Mouse (Mus musculus) left cerebral cortex, postnatal 4 days (tissue): ENCODE data around the gene Pprc1. TPM values are rescaled to one million over a fixed set of nuclear protein-coding genes. Genes with fewer than 3 reads are reported as not detected.

ENCODE experiments used
- DNase-seq: peaks from one replicate; pipeline ENCODE4 v3.0.0-alpha.2; 2022
- intact Hi-C: fragments of 180-260 bp; cut with DNase I; formaldehyde crosslinking; loops from one replicate; pipeline ENCODE4 v1.15.1; 2025
- total RNA-seq, 2 experiments: library from RNA; stranded (reverse); gene quantifications; 2 replicates each; pipeline ENCODE4 v1.2.3; 2021

Pprc1 gene
- total RNA-seq, 2 experiments from 2014 or later = 42.9 to 46.7 TPM

DNA sequence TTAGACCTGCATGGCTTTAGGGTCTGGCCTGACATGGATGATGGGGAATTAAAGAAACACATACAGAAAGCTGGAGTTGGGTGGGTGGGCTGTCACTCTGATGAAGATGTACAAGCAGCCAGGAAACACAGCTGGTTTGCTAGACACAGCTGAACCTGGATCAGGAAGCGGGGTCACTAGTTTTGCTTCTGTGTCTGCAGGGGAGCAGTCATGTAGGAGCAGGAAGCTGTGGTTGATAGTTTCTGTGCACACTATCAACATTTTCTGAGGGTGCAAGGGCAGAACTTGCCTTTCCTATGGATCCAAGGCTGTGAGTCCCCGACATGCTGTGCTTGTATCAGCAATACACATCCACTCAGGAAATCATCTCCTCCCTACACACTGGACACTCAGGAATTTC lies 5.8 kb downstream of the Pprc1 start:
- intact Hi-C loops = no loop called here
- no peak for DNase-seq

DNA sequence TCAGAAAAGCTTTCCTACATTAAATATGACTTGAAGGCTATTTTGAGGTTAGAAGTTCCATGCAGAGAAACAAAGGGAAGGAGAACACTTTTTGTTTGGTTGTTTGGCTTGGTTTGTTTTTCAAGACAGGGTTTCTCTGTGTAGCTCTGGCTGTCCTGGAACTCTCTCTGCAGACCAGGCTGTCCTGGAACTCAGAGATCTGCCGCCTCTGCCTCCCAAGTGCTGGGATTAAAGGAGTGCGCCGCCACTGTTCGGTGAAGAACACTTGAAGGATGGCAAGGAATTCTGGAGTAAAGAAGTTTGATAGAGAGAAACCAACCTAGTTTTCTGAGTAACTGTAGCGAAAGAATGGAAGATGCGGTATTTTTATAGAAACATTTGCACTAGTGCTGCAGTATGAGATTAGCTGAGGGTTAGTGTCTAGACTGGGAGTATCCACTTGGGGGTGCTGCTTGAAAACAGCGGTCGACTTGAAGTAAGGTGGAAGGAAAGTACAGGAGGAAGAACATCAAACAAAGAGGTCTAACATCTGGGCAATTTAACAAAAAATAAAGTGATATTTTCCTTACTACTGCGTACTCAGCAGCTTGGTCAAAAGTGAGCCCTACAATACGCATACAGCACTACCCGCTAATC lies 11.2 kb downstream of the Pprc1 start:
- intact Hi-C loops = no loop called here
- DNase-seq = peak; percentile 37

DNA sequence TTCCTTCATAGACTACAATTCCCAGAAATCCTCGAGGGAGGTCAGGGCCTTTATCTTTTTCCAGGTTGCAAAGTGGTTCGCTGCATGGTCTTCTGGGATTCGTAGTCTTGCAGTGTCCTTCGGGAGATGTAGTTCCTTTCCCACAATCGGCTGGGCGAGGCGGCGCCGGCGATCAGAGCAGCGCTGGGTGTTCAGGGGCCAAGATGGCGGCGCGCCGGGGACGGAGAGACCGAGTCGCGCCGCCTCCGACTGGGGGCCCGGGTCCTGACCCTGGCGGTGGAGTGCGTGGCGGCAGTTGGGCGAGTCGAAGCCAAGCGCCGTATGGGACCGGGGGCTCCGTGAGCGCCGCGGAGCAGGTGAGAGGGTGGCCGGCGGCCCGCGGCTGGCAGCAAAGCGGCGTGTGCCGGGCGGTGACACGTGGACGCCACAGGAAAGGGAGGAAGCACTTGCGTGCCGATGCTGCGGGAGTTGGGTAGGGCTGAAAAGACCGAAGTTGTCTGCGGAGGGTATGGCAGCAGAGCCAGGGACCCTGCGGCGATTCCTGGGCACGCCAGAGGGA lies 11.8 kb downstream of the Pprc1 start:
- DNase-seq = peak; percentile 94

DNA sequence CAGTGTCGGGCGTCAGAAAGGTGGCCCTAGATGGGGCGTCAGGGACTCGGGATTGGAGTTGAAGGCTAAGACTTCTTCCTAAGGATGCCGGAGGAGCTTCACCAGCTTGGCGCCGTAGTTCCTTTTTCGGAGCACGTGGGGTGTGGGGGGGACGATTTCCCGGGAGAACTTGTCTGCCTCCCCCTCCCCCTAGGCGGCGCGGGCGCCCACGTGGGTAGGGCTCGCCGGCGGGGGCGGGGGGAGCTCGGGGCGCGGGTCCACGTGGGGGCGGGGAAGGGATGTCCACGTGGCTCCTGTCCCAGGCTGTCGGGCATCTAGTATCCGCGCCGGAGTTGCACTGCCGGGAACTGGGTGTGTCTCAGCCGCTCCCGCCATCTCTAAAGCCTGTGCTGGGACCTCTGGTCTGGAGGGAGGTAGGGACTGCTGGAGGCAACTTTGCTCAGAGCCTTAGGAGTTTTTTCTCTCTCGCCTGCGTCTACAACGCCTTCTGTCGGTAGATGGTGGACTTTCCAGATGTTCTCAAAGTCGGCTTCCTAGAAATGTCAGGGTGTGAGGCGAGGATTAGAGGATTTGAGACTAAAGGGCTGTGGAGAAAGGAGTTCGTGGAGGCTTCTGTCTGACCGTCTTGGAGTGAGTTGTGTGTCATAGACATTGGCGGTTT lies 12.4 kb downstream of the Pprc1 start:
- intact Hi-C loops = no loop called here
- DNase-seq = peak; percentile 83

More for the DNA sequence above, 11.8 kb downstream of the Pprc1 start:
- intact Hi-C loops = no loop called here

DNA sequence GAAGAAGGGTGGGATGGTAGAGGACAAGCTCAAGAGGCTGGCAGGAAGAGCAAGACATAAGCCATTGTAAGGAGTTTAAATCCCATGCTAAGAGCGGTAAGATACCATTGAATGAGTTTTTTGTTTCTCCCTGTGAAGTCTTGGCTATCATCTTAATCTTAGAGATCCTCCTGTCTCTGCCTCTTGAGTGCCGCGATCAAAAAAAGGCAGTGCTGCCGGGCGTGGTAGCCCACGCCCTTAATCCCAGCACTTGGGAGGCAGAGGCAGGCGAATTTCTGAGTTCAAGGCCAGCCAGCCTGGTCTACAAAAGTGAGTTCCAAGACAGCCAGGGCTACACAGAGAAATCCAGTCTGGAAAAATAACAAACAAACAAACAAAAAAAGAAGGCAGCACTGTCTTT lies 13.8 kb downstream of the Pprc1 start:
- DNase-seq = no peak
- intact Hi-C loops = no loop called here

DNA sequence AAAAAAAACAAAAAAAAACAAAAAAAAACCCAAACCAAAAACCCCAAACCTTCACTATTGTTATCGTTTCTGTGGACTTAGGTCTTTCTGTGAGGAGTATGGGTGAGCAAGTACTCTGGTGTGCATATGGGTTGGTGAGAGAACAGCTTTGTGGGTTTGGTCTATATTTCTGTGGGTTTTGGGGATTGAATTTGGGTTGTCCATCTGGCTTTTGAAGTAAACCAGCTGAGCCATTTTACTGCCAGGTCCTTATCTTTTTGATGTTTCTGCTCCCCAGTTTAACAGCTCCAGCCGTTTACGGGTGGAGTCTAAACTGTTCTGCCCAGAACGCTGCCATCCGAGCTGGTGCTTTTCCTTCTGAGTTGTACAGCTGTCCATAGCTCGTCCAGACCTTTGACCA lies 16.2 kb downstream of the Pprc1 start:
- intact Hi-C loops = no loop called here

DNA sequence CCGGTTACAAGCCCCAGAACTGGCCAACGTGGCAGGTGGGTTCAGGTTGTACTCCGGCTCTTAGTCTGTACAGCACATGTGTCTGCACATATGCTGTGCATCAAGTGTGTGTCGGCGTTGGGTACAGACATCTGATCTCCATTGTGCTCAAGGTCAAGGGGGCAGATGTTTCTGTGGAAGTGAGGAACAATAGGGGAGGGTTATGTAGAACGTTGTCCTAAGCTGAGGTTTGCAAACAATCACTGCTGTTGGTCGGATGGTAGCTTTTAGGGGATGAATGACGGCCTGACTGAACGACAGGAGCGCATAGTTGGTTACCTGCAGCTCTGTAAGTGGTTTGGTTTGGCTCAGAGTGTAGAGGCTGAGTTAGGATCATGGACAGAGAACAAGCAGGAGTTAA lies 23.4 kb downstream of the Pprc1 start:
- intact Hi-C loops = no loop called here
- DNase-seq = no peak

More for the DNA sequence above, 16.2 kb downstream of the Pprc1 start:
- DNase-seq = no peak

DNA sequence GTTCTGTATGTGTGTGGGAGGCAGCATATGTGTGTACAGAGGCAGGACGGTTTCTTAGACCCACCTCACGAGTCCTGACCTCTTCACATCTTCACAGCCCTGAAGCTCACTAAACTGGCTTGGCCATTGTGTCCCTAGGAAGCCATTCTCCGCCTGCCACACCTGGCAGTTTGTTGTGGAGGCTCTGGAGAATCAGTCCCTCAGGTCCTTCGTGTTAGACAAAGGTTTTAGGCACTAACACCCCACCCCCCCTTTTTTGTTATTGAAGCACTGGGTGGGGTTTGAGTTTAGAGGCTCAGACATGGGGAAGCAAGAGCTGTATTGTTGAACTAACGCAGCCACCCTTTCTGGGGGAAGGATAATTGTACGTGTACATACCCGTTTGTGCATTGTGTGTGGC lies 28.6 kb downstream of the Pprc1 start:
- DNase-seq = no peak
- intact Hi-C loops = no loop called here

DNA sequence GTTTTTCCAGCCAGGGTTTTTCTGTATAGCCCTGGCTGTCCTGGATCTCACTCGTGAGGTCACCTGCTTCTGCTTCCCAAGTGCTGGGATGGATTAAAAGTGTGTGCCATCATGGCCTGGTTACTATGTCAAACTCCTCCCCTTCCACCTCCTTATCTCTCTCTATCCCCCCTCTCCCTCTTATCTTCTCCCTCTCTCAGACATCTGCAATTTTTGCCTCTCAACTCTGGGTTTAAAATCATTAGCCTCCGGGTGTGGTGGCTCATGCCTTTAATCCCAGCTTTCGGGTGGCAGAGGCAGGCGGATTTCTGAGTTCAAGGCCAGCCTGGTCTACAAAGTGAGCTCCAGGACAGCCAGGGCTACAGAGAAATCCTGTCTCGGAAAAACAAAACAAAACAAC lies 29.6 kb downstream of the Pprc1 start:
- intact Hi-C loops = no loop called here
- DNase-seq = no peak

DNA sequence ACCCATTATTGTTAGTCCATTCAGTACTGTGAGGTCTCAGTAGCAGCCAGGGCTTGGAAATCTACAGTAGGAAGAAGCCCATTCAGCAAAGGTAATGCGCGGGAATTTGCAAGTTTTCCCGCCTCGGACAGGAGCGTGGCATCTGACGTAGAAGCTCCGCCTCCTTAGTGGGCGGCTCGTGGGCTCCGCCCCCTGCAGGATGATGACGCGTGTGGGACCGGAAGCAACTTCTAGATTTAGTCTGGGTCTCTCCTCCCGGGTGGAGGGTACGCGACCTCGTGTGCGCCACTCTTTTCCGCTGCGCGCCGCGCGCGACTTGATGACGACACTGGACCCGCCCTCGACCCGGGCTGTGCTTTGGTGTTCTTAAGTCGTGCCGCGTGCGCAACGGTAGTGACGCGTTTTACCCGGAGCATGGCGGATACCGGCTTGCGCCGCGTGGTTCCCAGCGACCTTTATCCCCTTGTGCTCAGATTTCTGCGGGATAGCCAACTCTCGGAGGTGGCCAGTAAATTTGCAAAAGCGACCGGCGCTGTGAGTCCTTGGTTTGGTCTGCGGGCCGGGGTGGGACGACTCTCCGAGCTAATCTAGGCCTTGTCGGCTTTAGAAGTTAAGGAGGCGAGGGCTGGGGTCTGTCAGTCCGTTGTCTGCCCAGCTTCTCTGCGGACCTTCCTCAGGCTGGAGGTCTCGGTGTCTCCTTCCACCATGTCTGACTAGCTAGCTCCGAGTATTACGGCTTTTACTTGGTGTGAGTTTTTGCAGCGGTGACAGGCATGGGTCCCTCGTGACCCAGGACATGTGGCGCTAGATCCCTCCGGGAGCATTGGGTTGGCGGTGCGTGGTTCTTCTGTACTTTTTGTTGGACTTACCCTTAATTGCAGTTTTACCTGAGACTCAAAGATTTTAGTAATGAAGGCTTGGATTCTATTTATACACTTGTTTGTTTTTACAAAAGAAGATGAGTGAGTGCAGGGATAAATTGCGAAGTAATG lies 31.2 kb downstream of the Pprc1 start, which contains the start of gene Nolc1:
TSS of gene Nolc1 (plus strand) at position 248 of the 992 bp plus-strand sequence.
- intact Hi-C loops = no loop called here
- peak; percentile 98 for DNase-seq

DNA sequence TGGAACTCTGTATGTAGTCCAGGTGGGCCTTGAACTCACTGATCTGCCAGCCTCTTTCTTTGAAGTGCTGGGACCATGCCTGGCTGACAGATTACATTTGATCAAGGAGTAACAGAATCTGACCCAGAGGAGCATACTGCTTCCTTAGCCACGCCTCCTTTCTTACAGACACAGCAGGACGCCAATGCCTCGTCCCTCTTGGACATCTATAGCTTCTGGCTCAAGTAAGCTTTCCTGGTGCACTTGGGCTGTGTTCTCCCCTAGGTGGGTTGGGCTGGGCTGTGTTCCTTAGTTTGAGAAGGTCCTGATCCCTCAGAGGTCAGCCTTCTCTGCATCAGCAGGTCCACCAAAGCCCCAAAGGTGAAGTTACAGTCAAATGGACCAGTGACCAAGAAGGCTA lies 33.8 kb downstream of the Pprc1 start:
- intact Hi-C loops = no loop called here
- DNase-seq = no peak

DNA sequence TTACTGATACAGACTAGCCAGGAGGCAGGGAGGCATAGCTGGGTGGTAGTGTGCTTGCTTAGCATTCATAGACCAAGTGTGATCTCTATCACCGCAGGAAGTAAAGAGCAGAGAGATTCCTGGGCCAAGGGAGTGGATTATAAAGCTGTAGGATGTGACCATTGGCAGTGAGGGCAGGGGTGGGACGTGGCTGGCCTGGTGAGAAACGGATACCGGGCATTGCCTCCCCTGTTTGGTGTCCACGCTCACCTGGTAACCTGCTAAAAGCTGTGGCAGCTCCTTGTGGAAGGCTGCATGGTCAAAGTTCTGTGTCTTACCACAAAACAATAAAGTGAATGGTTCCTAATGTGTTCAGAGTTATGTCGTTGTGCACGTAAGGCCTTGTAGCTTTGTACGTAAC lies 40.5 kb downstream of the Pprc1 start:
- intact Hi-C loops = loop anchor here (10.0 kb wide), 1 partner anchor 170 kb away; no protein-coding TSS in a partner anchor
- no peak for DNase-seq

DNA sequence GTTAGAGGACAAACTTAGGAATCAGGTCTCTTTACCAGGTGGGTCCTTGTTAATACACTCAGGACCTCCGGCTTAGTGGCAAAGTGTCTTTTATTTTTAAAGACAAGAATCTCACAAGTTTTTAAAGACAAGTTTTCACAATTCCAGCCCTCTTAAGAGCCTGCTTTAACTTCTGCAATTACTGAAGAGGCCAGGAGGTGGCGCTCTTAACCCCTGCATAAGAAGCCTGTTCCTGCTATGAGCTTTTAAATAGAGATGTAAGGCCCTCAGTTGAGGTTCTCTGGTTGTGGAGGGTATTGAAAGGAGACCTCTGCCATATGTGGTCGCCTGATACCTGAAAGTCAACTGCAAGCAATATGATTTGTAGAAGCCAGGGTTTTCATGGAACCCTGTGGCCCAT lies 41.7 kb downstream of the Pprc1 start:
- intact Hi-C loops = loop anchor here (10.0 kb wide), 1 partner anchor 168 kb away; no protein-coding TSS in a partner anchor
- DNase-seq = peak; percentile 43

DNA sequence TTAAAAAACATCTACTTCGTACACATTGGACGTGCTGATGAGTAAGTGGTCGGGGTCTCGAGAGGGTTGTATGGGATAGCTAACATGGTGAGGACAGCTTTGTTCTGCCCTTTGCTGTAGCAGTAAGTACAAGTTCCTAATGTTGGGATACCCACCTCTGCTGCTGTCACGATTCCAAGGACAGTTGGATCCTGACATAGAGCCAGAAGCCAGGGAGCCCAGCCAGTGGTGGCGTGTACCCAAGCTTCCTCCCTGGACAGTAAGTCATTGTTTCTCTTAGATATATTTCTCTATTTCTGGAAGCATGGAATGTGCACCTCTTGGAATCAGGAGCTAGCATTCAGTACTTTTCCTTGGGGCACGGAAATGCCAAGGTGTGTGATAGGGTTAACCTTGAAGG lies 43.2 kb downstream of the Pprc1 start:
- DNase-seq = no peak
- intact Hi-C loops = loop anchor here (10.0 kb wide), 1 partner anchor 167 kb away; no protein-coding TSS in a partner anchor

DNA sequence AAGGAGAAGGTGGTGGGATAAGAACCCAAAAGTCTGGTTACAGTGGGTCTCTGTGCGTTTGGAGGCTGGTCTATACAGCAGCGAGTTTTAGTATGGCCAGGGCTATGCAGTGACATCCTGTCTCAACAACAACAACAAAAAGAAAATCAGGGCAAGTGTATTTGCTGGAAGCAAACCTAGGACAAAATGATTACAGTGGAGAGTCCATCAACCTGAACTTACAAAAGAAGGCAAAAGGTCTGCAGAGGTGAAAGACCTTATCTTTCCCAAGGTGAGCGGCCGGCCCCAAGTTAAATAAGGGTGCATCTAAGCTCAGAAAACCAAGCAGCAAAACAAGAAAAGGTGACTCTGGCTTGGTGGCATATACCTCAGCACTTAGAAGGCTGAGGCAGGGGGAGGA lies 47.0 kb downstream of the Pprc1 start:
- intact Hi-C loops = no loop called here
- DNase-seq = no peak

DNA sequence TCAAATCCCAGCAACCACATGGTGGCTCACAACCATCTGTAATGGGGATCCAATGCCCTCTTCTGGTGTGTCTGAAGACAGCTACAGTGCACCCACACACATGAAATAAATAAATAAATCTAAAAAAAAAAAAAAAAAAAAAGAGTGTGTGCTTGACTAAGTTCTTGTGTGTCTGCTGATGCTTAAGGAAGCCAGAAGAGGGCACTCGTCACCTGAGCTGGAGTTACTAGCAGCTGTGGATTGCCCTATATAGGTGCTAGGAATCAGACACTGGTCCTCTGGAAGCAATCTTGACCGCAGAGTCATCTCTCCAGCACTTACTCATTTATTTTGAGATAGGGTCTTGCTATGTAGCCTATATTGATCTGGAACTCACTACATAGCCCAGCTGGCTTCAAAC lies 49.5 kb downstream of the Pprc1 start:
- DNase-seq = no peak
- intact Hi-C loops = no loop called here

DNA sequence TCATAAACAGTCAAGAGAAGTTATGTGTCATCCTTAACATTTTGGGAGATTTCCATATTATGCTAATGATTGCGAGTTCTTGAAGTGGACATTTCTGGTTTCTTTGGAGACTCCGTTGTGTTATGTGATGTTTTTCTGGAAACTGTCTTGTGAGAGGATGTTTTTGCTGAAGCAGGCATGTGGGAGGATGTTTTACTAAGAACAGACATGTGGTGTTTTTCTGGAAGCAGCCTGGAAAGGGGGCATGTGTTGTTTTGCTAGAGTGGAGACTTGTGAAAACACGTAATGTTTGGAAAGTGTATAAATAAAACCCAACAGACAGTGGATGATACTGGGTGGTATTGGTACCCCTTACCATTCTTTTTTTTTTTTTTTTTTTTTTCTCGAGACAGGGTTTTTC lies 50.6 kb downstream of the Pprc1 start:
- DNase-seq = no peak
- intact Hi-C loops = no loop called here

DNA sequence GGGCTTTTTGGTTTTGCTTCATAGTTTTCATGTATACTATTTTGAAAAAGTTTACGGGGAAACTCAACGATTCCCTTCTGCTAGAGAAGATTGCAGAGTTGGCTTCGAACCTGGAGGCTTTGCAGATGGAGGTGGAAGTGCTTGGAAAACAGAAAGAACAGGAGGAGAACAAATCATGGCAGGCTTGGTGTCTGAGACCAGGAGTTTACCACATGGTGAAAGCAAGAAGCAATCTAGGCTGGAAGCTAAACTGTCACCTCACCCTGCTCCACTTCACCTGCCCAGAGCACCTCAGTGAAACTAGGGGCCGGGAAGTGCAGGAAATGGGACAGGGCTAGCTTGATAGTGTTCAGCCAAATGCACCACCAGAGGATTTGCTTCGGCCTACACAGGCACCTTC lies 51.7 kb downstream of the Pprc1 start:
- intact Hi-C loops = no loop called here
- no peak for DNase-seq

DNA sequence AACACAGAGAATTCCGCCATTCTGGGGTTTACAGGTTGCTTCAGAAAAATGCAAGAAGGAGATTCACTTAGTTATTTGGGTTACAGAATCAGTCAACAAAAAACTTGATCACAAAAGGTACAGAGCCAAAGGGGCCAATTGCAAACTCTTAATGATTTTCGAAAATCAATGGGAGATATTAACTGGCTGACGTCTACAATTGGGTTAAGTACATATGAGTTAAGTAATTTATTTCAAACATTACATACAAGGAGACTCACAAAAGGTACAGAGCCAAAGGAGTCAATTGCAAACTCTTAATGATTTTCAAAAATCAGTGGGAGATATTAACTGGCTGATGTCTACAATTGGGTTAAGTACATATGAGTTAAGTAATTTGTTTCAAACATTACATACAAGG lies 54.9 kb downstream of the Pprc1 start:
- intact Hi-C loops = no loop called here
- no peak for DNase-seq

DNA sequence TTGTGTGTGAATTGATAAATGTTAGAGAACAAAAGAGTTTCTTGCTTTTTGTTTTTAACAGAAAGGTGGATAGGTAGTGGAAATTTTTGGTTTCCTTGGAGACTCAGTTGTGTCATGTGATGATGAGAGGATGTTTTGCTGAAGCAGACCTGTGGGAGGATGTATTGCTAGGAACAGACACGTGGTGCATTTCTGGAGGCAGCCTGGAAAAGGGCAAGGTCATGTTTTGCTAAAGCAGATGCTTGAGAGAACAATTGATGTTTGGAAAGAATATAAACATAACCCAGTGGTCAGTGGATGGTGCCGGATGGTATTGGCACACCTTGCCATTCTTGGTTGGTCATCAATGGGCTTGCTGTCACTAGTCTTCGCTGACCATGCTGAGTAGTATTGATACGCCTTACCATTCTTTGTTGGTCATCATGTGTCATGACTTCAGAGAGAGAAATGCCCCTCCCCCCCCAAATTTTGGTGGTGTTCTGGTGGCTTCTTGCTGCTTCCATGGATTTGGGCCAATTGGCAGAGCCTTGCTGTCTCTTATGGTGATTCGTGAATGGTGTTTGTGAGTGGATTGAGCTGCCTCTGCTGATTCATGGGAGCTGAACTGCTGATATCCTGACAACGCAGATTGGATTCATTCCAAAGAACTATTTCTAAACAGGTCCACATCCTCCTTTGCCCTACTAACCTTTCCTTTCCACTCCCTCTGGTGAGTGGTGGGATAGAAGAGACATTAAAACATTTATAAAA lies 58.9 kb downstream of the Pprc1 start:
- peak; percentile 7 for DNase-seq
- intact Hi-C loops = no loop called here
